Mouse (Mus musculus): ENCODE data around the gene St3gal3.

GRCm38 (mm10) chr4:118059816-118060475 is 74.8 kb downstream of the St3gal3 start:
- TF ChIP-seq CTCF (IDR thresholded peaks at IDR 0.05; ENCODE audit: borderline replicate concordance, control insufficient read depth, extremely low read depth, insufficient read depth, low read length, poor library complexity) (no peak), POLR2A (IDR thresholded peaks at IDR 0.05; ENCODE audit: control insufficient read depth, extremely low read depth, insufficient read depth, low read length, poor library complexity) (no peak)
